Mouse (Mus musculus) frontal cortex, adult 2 months (tissue): ENCODE data around the gene Cish. TPM values are rescaled to one million over a fixed set of nuclear protein-coding genes. Genes with fewer than 3 reads are reported as not detected.
A peak's percentile ranks its signal among the peaks of the same experiment; 100 is the strongest.

Source experiments
- DNase-seq, 2 experiments: peaks; one replicate each; pipeline ENCODE4 v3.0.0; 2022; ENCODE audit warnings: low spot score in 1 of 2; ENCODE audit errors: extremely low spot score in 1 of 2
- polyA plus RNA-seq: library from polyadenylated mRNA; depleted of rRNA; stranded (reverse); fragments of >200 nt; gene quantifications from 2 replicates; pipeline ENCODE4 v1.2.3, GENCODE M21; 2012

The Cish gene
- polyA plus RNA-seq, 1 experiment: 5.3 TPM

DNA sequence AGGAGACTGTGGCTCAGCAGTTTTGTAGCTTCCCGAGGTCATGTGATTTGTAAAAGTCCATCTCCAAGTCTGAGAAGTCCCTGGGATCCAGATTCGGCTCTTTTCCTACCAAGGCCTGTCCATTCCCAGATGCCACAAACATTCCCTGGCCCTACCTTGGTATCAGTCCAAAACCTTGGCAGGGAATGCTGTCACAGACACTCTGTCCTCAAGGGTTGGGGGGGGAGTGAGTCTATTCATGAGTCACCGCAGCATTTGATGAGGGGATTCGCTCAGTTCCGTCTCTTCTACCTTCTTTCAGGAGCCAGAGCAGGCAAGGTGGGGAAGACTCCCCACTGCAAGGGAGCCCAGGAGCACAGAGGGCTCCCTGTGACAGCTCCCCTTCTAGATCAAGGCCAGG lies 20.1 kb upstream of the Cish start:
- DNase-seq: no peak

DNA sequence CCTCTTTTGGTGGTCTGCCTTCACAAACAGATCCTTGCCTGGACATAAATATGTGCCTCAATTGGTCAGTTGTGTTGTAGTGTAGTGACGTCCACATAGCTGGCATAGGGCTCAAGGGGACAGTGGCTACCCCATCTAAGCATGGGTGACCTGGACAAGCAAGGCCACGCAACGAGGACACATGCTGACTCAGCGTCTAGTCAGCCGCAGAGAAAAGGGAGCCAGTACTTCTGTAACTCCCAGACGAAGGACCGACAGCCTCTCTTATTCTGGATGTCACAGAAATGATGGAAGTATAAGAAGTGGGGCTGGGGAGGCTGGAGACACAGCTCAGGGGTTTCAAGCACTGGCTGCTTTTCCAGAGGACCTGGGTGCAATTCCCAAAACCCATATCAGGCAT lies 18.2 kb upstream of the Cish start:
- no peak for DNase-seq

DNA sequence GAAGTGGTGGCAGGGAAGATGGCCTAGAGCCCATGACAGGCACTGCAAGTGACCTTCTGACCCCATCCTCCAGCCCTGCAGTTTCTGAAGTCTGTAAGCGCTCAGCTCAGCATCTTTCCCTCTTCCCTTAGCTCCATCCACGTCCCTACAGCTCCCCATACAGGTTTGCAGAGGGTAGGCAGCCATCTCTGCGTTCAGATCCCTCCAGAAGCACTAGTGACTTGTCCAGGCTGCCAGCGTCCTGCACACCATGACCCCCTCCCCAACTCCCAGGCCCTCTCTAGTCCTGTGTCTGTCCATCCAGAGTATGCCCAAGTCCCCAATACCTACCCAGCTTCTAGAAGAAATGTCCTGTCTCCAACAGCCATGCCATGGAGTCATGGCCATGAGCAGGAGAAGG lies 17.7 kb upstream of the Cish start:
- peak in 1 of 2 experiments; percentile 66 for DNase-seq

DNA sequence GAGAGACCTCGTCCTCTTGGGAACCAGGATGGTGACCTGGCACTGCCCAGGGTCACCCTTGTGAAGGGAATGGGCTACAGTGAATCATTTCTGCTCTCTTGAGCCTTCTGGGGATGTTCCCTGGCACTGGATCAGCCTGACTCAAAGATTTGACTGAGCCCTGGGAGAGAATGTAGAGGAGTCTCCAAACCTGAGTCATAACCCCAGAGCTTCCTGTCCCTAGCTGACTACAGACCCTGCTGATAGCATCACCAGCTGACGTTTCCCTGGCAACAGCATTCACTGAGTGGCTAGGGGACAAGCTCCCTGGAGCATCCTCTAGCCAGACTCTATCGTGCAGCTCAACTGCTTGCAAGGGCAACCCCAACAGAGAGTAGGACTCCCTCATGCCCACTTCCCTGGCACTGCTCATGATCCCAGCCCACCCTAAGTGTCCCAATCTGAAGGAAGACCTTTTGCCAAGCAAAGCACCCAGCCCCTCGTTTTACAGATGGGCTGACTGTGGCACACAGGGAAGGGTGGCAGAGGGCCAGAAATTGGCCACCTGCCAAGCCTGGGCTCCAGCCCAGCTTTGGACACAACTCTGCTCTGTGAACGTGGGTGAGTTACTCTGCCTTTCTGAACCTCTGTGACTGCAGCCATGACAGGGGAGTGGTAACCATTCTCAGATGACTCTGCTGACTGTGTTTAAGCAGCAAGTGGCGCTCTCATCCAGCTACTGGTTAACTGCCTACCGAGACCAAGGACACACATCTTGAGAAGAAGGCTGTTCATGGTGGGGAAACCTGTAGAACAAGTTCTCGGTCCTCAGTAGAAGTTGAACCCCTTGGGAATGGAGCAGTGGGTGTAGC lies 17.1 kb upstream of the Cish start:
- DNase-seq: peak in 1 of 2 experiments; percentile 30

DNA sequence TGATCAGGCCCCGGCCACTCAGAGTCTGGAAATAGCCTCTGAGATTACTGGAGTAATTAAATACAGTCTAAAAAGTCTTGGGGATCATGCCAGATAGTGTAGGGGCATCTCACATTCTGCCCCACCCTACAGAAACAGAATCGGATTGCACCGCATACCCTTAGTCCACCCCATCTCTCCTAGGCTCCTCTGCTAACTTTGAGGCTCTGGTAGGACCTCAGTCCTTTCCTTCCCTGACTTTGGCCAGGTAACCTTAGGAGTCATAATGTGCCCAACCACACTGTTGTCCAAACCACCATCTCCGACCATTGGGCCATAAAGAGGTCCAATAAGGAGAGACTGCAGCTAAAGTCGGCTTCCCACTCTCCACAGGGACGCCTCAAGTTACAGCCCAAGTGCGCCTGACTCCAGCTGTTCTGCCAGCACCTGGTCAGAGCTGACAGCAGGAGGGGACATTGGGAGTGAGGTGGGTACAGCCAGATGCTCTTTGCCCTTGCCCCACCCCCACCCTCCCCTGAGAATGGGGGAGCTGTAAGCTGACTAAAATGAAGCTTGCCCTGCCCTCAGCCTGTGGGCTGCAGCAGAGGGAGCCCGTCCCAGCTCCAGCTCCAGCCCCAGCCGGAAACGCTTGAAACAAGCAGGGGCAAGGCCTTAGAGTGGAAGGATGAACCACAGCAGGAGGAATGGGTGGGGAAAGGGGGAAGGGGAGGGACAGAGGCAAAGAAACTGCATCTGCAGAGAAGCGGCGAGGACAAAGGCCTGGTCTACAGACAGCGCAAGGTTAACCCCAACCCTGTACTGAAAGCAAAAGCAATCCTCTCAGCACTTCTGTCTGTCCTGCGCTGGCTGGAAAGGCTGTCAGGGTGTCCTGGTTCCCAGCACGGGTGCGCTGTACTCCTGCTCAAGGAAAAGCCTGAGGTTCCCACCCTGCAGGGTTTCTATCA lies 16.2 kb upstream of the Cish start:
- no peak for DNase-seq

DNA sequence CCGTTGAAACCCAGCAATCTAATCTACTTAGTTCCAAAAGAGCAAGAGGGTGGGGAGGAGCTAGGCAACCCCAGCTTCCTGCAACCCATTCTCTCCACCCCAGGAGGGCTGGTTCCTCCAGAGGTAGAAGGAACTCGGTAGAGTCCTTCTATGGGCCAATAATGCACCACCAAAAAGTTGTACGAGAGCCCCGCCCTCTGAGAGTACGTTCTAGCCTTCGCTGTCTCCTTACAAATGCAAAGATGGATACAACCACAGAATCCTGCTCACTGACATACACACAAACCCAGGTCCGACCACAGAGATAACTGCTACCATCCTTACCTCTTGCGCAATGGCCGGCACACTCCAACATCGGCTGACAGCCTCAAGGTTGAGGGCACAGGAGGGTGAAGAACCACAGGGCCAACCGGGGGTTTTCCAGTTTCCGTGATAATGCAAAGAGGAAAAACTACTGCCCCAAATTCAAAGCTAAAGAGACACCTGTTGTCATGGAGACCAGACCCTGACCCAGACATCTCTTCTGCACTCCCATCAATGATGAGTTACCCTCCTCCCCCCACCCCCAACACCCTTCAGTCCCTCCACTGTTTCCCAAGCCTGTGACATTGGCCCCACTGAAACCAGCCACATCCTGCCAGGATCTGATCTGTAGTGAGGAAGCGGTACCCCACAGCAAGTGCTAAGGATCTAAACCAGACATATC lies 15.4 kb upstream of the Cish start:
- no peak for DNase-seq

DNA sequence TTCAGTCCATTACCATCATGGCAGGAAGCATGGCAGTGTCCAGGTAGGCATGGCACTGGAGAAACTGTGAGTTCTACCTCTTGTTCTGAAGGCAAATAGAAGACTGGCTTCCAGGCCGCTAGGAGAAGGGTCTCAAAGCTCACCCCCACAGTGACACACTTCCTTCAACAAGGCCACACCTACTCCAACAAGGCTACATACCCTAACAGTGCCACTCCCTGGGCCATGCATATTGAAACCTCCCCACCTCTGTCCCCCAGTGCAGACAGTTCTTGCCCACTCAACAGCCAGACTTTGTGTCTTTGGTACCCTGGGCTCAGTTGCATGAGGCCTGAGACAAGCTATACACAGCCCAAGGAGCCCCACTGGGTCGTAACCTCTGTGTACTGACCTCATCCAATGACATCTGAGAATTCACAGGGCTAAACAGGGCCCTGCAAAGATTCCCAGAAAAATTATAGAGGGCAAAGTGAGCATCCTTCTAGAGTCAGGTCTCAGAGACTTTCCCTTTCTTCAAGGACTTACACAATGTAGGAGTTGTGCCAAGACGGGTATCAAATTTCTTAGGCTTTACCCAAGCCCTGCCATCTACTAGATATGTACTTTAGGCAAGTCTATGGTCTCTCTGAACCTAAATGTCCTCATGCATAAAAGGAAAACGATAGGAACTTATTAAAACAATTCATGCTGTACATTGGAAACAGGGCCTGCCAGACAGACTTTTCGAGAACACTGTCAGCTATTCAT lies 14.4 kb upstream of the Cish start:
- no peak for DNase-seq

DNA sequence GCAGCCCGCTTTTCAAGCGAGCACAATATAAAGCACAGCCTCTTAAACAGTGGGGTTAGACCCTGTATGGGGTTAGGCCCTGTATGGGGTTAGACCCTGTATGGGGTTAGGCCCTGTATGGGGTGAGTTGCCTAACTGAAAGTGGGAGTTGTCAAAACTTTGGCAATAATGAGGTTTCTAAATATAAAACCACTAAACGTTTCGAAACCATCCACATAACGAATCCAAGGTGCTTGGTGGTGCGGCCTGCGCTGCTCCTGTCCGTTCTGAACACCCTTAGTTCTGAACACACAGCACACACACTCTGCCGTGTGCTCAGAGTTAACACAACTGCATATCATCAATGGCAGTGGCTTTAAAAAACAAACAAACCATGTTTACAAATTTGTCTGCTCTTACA lies 12.9 kb upstream of the Cish start:
- no peak for DNase-seq

DNA sequence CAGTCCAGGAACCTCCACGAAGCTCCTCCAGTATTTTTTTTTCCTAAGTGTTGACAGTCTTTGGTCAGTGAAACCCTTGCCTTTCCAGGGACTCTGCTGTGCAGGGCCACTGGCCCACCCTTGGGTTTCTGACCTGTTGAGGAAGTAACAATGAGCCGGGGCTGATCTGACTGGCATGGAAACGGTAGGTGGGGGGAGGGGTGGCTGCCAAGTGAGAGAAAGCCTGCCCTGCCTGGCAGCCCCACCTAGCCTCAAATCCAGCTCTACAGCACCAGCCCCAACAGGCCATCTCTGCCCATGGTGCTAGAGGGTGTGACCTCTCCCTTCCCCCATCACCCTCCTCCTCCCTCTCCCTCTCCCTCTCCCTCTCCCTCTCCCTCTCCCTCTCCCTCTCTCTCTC lies 10.8 kb upstream of the Cish start:
- DNase-seq: no peak

DNA sequence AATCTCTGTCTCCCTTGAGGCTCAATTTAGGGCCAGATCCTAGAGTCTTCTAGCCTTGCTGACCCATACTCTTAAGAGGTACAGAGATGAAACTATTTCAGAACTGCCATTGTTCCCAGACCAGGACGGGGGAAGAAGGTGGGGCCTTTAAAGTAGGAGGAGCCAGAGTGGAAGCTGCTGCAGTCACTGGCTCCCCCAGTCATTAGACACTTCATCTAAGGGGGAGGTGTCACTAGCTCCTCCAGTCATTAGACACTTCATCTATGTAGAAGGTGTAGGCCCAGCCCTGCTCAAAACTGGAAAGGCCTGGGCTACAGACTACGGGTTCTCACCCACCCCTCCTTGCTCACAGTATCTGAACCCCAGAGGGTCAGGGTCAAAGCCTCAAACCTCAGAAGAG lies 8.5 kb upstream of the Cish start:
- no peak for DNase-seq

DNA sequence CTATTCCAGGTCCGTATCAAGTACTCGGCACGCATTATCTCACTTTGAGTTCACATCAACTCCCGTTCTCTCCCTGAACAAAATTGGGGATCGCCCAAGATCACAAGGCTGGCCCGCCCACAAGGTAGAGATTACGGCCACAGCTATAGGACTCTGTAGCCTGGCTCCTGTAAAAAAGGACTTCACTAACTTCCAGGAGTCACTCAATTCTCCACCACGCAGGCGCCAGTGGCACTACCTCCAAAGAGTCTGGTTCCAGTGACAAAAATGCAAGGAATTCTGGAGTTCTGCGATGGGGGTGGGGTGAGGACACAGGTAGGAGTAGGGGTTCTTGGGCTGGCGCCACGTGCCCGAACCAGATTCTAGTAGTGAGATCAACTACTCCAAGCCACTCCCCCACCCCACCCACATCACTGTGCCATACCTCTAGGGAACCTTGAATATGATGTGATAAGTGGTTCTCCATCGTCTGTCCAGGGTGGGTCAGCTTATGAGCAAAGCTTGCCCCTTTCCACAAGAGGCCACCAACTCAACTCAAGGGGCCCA lies 7.6 kb upstream of the Cish start:
- no peak for DNase-seq

DNA sequence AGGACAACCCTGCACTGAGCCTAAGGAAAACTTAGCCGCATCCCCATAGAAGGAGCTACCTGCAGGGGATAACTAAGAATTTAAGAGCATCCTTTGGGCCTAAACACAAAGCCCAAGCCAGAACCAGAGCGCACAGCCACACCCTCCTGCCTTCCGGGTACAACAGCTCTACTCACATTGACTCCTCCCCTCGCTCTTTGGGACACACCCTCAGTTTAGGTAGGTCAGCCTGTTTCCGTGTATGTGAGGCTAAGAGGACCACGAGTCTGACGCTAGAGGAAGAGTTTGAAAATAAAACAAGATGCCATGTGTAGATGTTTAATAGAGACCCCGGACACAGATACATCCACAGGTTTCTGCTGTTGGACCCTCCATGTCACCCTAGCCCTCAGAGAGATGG lies 7.1 kb upstream of the Cish start:
- no peak for DNase-seq

DNA sequence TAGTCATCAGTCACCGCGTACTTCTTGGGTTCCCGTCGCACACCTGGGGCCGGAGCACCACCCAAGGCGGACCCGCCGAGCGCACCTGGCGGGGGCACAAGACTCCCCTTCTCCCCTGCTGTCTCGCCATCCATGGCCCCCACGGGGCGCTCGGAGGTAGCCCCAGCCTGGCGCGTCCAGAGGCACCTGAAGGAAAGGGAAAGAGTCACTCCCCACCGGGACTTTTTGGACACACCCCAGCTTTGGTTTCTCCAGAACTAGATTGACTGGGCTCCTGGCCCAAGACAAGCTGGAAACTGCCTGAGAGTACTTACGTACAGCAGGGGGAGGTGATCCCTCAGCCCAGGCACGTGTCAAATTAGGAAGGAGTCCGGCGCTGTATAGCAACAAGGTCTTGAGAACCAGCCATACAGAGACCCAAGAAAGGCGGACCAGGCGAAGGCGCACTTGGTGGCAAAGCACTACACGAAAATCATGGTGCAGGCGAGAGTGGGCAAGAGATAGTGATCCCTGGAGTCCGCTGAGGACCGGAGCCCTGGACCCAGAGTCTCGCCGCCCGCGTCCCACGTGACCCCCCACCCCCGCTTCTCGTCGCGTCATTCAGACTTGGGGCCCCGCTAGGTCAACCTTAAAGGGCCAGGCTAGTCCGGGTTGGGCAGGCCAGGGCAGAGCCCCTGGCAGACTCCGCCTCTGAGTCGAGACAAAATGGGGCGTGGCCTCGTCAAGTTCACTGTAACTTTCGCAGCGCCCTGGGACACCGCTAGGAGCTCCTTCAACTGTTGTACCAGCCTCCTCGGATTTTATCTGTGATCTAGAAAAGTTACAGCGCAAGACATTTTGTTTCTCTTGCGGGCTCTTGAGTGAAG lies 6.4 kb upstream of the Cish start, which contains the start of gene Mapkapk3:
Gene Mapkapk3, minus strand, starts transcription at position 667 of the 866 bp plus-strand sequence.
- peak in 1 of 2 experiments; percentile 51 for DNase-seq

DNA sequence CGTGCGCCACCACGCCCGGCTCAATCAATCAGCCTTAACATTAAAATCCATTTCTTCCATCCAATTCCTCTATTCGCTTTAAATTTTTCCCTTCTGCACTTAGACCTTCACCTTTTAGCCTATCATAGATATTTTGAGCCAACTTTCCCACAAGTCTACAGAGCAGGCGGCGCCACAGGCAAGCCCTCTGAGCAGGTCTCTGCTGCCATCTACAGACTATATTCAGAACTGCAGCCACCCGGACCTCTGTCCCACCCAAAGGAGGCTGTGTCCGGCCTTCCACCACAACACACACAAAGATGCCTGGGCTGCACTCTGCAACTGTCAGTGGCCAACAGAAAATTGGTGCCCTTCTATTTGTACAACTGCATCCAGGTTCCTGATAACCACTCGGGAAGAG lies 4.9 kb upstream of the Cish start:
- peak in 1 of 2 experiments; percentile 92 for DNase-seq

DNA sequence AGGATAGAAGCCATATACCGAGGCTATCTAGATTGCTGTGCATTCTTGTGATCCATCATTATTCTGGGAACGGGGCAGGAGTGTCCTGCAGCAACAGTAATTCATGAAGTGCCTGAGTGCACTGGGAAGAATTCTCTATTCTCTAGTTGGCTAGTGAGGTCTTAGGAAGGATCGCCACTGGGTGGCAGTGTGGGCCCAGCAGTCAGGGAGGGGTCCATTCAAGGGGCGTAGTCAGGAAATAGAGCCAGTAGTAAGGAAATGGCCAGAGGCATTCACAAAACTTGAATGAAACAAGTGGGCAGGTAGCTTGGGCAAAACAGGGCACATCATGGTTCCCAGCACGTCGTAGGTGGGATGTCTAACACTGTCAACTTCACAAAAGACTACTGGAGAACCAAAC lies 1.6 kb upstream of the Cish start:
- peak in 1 of 2 experiments; percentile 83 for DNase-seq

DNA sequence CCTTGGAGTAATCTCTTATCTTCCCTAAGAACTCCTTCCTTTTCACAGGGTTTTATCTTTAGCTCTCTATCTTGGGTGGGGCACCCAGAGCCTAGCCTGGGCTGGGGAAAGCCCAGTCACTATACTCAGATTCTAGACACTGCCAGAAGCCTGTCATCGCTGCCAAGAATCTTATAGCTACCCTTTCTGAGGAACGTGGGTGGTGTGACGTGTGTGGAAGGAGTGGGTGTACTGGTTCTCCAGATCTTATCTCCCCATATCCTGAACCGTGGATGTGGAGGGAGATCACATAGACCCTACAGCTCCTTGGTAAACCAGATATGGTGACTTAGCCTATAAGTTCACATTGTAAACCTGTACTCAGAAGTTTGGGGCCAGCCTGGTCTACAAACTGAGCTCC lies 210 bp upstream of the Cish start:
- DNase-seq: peak in 1 of 2 experiments; percentile 72

DNA sequence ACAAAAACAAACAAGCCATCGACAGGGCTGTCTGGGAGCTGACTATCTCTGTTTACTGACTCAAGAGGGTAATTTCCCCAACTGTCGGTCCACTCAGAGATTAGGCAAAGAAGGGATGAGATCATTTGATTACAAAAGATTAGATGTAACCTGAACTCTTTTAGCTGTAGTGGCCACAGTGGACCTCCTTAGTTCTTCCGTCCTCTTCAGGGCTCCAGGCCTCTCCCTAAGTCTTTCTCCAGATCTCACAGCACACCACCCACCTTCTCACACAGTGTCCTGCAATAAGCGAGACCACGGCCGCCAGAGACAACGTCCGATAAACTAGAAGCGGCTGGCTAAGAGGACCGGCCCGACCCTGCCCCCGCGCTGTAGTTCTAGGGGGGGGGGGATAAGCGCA lies 215 bp downstream of the Cish start:
- DNase-seq: no peak

DNA sequence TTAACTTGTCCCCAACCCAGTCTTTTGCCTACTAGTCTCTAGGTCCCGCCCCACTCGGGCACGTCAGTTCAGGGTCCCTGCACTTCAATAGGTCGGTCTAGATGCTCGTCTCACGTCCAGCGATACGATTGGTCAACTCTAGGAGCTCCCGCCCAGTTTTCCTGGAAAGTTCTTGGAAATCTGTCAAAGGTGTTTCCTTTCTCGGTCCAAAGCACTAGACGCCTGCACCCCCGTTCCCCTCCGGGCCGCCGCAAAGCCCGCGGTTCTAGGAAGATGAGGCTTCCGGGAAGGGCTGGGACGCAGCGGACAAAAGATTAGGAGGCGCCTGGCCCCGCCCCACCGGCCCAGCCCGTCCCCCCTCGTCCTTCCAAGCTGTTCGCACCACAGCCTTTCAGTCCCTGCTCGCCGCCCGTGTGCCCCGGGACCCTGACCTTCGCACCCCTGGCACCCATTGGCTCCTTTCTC lies 707 bp downstream of the Cish start:
- DNase-seq: peak; percentile 87 to 97

DNA sequence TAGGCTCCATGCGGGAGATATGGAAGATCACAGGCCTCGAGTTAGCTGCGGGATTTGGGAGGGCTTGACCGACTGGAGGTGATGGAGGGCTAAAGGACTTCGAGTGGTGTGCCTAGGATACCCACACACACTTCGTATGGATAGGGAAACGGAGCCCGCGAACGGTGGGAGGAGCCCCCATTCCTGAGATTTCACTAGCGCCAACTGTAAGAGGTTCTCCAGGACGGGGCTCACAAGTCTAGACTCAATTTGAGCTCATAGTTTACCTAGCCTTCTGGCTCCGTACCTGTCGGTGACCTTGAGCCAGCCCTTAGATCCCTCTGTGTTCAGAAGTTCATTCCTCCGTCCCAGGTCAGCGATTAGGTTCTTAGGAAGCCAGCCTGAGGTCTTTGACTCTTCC lies 1.2 kb downstream of the Cish start:
- no peak for DNase-seq
